In genomic region chr11:9347724-9348123, GRCm38 (mm10) we compare ENCODE assay signal across 8 mouse cellular contexts.
DNase-seq lines count a peak whose midpoint lies in the region; ATAC-seq lines count a peak whose summit lies in the region.

No protein-coding gene starts in this region.

- intact Hi-C loops in heart, postnatal 14 days (cut with DNase I), result no loop called here

- no peak for ATAC-seq in cerebellum, adult (ENCODE audit: insufficient number of reproducible peaks, low FRiP score, low TSS enrichment)

- DNase-seq in heart, postnatal 4 days, result peak; percentile 21
- no peak for DNase-seq in heart, postnatal 14 days
- DNase-seq in right cerebral cortex, adult 18-20 months, result peak; percentile 5
- DNase-seq in right cerebral cortex, postnatal 25 days, result no peak
- DNase-seq in frontal cortex, postnatal 36 days (ENCODE audit: low spot score in 2 of 2), result peak; percentile 2 to 9
- DNase-seq in mesoderm, embryonic 11.5 days (ENCODE audit: low read depth, low spot score), result peak; percentile 12
- DNase-seq in Muller cell, postnatal 12 days (ENCODE audit: inconsistent ontology term), result no peak

Comparison
In these comparisons a context has a peak if more than half of its experiments do, and no peak if none do; other contexts are left out.
1. DNase-seq: peak in heart, postnatal 4 days (single experiment), right cerebral cortex, adult 18-20 months (single experiment), frontal cortex, postnatal 36 days (2 of 2) and mesoderm, embryonic 11.5 days (single experiment); none in heart, postnatal 14 days (0 of 2), right cerebral cortex, postnatal 25 days (single experiment) and Muller cell, postnatal 12 days (single experiment).